Mouse (Mus musculus) lung, adult 2 months (tissue): ENCODE data around the gene Macf1. TPM values are rescaled to one million over a fixed set of nuclear protein-coding genes. Genes with fewer than 3 reads are reported as not detected.
"Not testable (repeated sequence)": the region's sequence is repeated elsewhere in the genome, so short reads cannot be mapped to it uniquely, and the experiment has no call there.

ENCODE experiments used
- DNase-seq: peaks from one replicate; pipeline ENCODE4 v3.0.0; 2022
- H3K4me1 ChIP-seq: fragments of 200-500 bp; 2 replicates; pipeline ENCODE4 v1.6.1; 2011; ENCODE audit warnings: low read length; ENCODE audit not compliant: control insufficient read depth, insufficient read depth
- H3K4me3 ChIP-seq: fragments of 200-500 bp; replicated peaks from 2 replicates; pipeline ENCODE3; 2011; ENCODE audit warnings: low read depth, mild to moderate bottlenecking, control low read depth, low read length; ENCODE audit errors: extremely low read depth
- CTCF ChIP-seq: fragments of 200-500 bp; IDR thresholded peaks from 2 replicates; pipeline ENCODE4 v1.5.1; 2011; ENCODE audit warnings: mild to moderate bottlenecking, low read length, control low read depth; ENCODE audit not compliant: insufficient read depth
- POLR2A ChIP-seq: fragments of 200-500 bp; IDR thresholded peaks from 2 replicates; pipeline ENCODE4 v1.6.1; 2011; ENCODE audit warnings: low read depth, mild to moderate bottlenecking, control low read depth, low read length, borderline replicate concordance; ENCODE audit errors: extremely low read depth
- WGBS: fragments of 180-500 bp; shearing (Covaris S2); methylation state at CpG from one replicate; pipeline ENCODE4 v1.1.7; 2018; 5-methylcytosine and 5-hydroxymethylcytosine counted together
- polyA plus RNA-seq: library from polyadenylated mRNA; depleted of rRNA; stranded (reverse); fragments of >200 nt; gene quantifications from 2 replicates; pipeline ENCODE4 v1.2.3, GENCODE M21; 2012

Gene Macf1
- polyA plus RNA-seq, 1 experiment, result 249 TPM

- Histone ChIP-seq H3K4me1 (no peaks in the 10 kb centered on the region), H3K4me3 (no peak overlapping the region)
- TF ChIP-seq CTCF (no peak), POLR2A (no peak)
- no peak for DNase-seq
Measured at GRCm38 (mm10) chr4:123449304-123449703, 234.9 kb downstream of the Macf1 start.

DNA sequence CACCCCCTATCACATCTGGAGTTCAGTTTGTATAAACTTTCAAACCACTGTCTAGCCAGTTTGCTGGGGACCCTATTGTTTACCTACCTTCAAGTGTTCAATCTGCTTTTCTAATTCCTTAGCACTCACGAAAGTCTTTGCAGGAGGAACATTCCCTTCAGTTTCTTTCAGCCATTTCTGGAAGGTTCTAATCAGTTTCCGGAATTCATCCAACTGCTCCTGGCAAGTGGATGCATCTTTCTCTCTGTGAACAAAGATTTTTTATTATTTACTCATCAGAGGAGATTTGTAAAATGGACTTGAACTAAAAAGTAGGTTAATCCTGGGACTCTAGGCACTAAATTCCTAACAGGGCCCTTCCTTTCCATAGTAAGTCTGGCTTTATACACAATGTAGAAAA is 236.1 kb downstream of the Macf1 start:
- WGBS, result 75% methylated on average over 2 of the region's 2 CpGs
- no peak for DNase-seq
- Histone ChIP-seq H3K4me1 (no peaks in the 10 kb centered on the region), H3K4me3 (no peak overlapping the region)
- TF ChIP-seq POLR2A, result no peak
- TF ChIP-seq CTCF, result no peak

- Histone ChIP-seq H3K4me3 (no peak overlapping the region), H3K4me1 (no peaks in the 10 kb centered on the region)
- no peak for DNase-seq
- TF ChIP-seq POLR2A (no peak), CTCF (no peak)
- 48% methylated on average over 3 of the region's 3 CpGs for WGBS
Measured at GRCm38 (mm10) chr4:123447251-123447650, 236.9 kb downstream of the Macf1 start.

GRCm38 (mm10) chr4:123446754-123447153 is 237.4 kb downstream of the Macf1 start:
- 27% methylated on average over 7 of the region's 7 CpGs for WGBS
- H3K4me1 ChIP-seq, result no peaks in the 10 kb centered on the region
- H3K4me3 ChIP-seq, result no peak overlapping the region
- TF ChIP-seq POLR2A (no peak), CTCF (no peak)
- DNase-seq, result no peak

DNA sequence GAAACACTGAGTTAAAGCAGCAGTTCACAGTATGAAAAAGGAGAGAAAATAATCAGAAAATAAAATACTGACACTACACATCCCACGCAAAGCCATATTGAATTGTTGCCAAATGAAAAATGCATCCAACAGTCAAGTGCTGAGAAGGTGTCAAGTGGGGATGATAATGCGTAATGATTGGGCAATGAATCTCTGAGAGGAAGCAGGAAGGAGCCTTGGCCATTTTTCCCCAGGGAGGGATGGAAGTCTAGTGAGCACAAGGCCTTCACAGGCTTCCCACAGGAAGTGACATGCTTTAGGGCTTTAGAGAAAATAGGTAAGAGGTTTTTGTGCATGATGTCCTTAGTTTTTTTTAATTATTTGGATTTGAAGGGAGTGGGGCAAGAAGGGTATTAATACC is 237.9 kb downstream of the Macf1 start:
- whole genome bisulfite sequencing, result 50% methylated on average over 2 of the region's 2 CpGs
- not testable (repeated sequence) for DNase-seq, H3K4me1 ChIP-seq, H3K4me3 ChIP-seq

GRCm38 (mm10) chr4:123438414-123438813 is 245.7 kb downstream of the Macf1 start:
- Histone ChIP-seq H3K4me1 (peaks cover 2% of the 10 kb centered on the region; the same call in 1 of the 2 replicates), H3K4me3 (no peak overlapping the region)
- no peak for DNase-seq
- no peak for TF ChIP-seq CTCF
- no peak for TF ChIP-seq POLR2A
- WGBS, result 36% methylated on average over 5 of the region's 5 CpGs

GRCm38 (mm10) chr4:123433171-123433570 is 251.0 kb downstream of the Macf1 start:
- 72% methylated on average over 3 of the region's 3 CpGs for WGBS
- no peak overlapping the region for H3K4me3 ChIP-seq
- H3K4me1 ChIP-seq, result peaks cover 8% of the 10 kb centered on the region
- no peak for DNase-seq
- no peak for TF ChIP-seq CTCF
- TF ChIP-seq POLR2A, result no peak

- H3K4me3 ChIP-seq, result no peak overlapping the region
- no peak for DNase-seq
- H3K4me1 ChIP-seq, result peaks cover 19% of the 10 kb centered on the region
- TF ChIP-seq CTCF, result no peak
- no peak for TF ChIP-seq POLR2A
- WGBS, result 67% methylated on average over 12 of the region's 12 CpGs
Measured at GRCm38 (mm10) chr4:123431936-123432335, 252.2 kb downstream of the Macf1 start.

- TF ChIP-seq POLR2A (no peak), CTCF (no peak)
- DNase-seq, result no peak
- no peak overlapping the region for H3K4me3 ChIP-seq
Measured at GRCm38 (mm10) chr4:123427900-123428684, 256.1 kb downstream of the Macf1 start.

DNA sequence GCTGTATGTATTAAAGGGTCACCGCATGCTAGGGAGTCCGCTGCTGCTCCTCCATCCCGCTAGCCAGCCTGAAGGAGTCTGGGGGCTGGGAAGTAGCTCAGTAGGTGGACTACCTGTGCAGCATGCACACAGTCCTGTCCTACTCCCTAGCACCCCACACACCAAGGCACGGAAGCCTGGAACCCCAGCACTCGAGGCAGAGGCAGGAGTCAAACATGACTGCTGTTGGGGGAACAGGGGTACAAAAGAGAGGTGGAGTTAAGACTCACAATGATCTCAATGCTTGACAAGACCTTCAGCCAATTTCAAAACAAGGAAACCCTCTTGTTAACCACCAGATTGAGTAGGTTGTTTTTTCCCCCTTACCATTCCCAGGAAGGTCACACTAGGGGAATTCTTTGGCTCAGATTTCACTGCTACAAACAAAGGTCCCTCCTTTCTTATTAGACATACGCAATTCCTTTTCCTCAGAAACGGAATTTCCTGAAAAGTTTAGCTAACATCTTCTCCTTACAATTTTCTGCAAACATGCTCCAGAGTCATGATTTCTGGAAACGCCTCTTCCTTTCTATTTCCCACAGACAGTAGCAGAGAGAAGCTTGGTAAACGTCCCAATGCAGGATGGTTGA is 256.8 kb downstream of the Macf1 start:
- peaks cover 46% of the 10 kb centered on the region for H3K4me1 ChIP-seq
- no peak for DNase-seq
- WGBS, result 47% methylated on average over 9 of the region's 9 CpGs
- TF ChIP-seq CTCF (no peak), POLR2A (no peak)
- no peak overlapping the region for H3K4me3 ChIP-seq

More at GRCm38 (mm10) chr4:123427900-123428684, 256.1 kb downstream of the Macf1 start:
- WGBS, result 34% methylated on average over 5 of the region's 5 CpGs
- H3K4me1 ChIP-seq, result peaks cover 40% of the 10 kb centered on the region
